Mouse (Mus musculus) lung, postnatal 0 days (tissue): Measurements from ENCODE around the gene Cdan1.

Experiments used
- CTCF ChIP-seq: IDR thresholded peaks from 2 replicates; pipeline ENCODE4 v1.5.1; 2016; ENCODE audit warnings: antibody characterized with exemption, mild to moderate bottlenecking
- EP300 ChIP-seq: IDR thresholded peaks from 2 replicates; pipeline ENCODE4 v1.6.1; 2016; ENCODE audit warnings: antibody characterized with exemption, mild to moderate bottlenecking, control low read depth

- TF ChIP-seq CTCF (no peak), EP300 (no peak)
Observed at GRCm38 (mm10) chr2:120731877-120732530, 117.9 kb downstream of the Cdan1 start.
